Mouse (Mus musculus) liver, embryonic 14.5 days (tissue): ENCODE results near the gene Scp2.

Experiments
- CTCF ChIP-seq: IDR thresholded peaks from 2 replicates; pipeline ENCODE4 v1.5.1; 2016; ENCODE audit warnings: antibody characterized with exemption, low read depth, control low read depth
- EP300 ChIP-seq: IDR thresholded peaks from 2 replicates; pipeline ENCODE4 v1.6.1; 2016; ENCODE audit warnings: antibody characterized with exemption, low read depth

- TF ChIP-seq EP300 (no peak), CTCF (no peak)
Measured at GRCm38 (mm10) chr4:108037027-108037426, 107.8 kb downstream of the Scp2 start.
